Mouse (Mus musculus) T-helper 1 cell (primary cell): ENCODE measurements around the gene Acr.

Source experiments
- in situ Hi-C: fragments of 300-600 bp; cut with MboI, MseI; formaldehyde crosslinking; loops from one replicate; pipeline ENCODE4 v1.15.1; 2025; ENCODE audit warnings: high pct_unique_total_duplicates

The Acr gene

DNA sequence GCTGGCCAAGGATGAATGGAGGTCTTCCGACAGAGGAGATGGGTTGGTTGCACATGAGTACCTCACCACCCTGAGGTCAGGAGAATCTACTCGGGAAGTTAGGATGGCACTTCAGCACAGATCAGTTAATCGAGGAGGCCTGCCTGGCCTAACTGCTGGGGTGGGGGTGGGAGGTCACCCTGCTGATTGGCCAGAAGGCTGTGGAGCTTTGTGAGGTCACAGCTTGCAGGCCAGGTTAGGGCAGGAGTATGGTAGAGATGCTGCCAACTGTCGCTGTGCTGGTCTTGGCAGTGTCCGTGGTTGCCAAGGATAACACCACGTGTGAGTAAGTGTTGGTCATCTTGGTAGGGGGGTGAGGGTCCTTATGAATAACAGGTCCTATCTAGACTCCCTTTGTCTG is at the start of gene Acr:
TSS of gene Acr (plus strand) at position 213 of the 400 bp plus-strand sequence.
- in situ Hi-C loops: no loop called here

DNA sequence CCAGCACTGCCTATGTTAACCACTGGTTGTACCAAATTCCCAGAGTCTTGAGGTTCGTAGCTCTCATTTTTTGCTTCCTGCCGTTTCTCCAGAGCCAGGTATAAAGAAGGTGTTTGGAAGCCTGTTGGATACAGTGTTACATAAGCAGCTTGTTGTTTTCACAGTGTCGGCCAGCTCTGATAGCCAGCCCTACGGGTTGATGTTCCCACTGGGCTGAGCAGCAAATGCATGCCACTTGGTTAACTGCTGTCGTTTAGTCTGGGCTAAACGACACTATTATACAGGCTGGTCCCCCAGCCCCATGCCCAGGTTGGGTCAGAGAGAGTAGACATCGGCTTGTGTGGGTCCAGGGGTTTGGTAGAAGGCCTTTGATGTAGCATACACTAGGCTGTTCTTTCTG is 46.2 kb upstream of the Acr start:
- in situ Hi-C loops: no loop called here

DNA sequence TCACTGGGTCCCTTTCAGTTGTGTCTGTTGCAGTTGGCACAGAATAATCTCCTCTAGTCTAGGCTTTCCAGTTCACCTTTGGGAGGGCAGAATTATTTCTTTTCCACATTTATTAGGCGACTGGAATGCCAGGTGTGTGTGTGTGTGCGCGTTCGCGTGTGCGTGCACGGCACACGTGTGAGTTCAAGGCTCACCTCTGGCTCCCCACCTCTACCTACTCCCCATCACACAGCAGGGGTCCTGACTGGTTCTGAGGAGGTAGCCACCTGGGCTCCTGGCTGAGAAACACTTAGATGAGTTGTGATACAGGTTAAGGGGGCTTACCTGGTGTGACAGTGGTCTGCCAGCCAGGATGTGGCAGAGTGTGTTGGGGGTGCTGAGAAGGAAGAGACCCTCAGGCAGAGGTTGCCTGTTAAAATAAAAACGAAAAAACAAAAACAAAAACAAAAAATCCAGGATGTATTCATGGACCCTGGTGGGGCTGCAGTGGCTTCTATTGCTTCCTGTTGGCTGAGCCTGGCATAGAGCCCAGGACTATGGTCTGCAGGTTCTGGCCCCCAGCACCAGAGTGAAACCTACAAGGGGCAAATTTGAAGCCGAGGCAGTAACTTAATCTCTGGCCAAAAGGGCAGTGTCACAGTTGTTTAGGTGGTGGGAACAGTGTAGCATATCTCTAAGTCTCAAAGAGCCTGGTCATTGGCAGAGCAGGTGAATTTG is 45.4 kb upstream of the Acr start:
- in situ Hi-C loops: no loop called here

DNA sequence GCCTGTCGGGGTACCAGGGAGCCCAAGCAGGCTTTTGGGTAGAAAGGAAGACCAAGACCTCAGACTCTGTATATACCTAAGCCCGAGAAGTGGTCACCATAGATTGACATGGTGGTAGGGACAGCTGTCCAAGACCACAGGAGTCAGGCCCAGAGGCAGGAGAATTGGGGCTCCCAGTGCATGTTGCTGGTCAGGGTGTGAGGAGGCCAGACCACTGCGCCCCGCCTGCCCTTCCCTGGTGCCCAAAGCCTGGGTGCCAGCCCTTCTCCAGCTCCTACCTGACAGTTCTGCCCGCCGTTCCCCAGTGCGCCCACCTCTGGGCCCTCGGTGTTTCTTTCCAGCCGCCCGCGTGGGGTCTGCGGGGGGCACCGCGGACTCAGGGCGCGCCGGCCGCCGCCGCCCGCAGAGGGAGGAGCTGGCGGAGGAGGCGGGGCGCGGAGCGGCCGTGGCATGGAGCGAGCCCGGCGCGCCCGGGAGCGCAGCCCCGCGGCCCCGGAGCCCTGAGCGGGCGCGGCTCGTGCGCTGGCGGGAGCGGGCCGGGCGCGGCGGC is 44.8 kb upstream of the Acr start:
- in situ Hi-C loops: no loop called here

DNA sequence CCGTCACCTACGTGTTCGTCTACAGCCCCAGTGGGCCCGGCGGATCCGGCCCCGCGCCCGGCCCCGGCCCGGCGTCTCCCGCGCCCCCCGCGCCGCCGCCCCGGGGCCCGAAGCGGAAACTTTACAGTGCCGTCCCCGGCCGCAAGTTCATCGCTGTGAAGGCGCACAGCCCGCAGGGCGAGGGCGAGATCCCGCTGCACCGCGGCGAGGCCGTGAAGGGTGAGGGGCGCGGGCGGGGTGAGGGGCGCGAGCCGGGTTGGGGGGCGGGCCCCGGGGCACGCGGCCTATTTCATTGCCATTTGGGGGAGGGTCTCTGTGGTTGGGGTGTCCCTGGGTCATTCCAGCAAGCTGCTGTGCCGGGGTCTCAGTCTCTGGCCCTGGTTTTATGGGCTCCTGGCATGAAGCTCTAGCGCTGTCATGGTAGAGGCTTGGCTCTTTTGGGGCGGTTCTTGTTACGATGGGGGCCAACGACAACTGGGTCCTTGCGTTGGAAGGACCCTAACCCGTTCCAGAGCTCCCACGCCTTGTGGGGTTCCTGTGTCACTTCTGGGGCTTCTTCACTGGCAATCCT is 44.0 kb upstream of the Acr start:
- in situ Hi-C loops: no loop called here

DNA sequence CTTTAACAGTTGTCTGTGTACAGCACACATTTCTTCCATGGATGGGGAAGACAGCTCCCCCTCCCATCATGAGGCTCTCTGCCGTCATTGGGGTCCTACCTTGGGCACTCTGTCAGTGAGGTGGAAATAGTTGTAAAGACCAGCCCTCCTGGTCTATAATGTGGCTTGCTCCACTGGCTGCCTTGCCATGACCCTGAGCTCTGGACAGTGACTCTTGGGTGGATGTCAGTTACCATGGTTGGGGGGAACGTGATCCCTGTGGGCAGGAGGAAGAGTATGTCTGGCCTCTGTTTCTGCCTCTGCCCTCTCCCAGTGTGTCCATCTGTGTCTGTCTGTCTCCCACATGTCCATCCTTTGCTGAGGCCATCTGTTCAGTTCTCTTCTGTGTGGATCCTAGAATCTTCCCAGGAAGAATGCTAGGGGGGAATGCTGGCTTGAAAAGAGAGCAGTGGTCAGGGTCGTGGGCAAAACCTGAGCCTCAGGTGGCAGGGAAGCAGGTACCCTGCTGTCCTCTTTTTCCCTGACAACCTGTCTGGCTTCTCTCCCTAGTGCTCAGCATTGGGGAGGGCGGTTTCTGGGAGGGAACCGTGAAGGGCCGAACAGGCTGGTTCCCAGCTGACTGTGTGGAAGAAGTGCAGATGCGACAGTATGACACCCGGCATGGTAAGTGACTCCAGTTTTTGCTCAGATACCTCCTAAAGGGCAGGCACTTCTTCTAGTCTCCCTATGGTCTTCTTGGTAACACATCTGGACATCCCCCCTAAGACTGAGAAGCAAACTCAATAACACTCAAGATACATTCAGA is 43.3 kb upstream of the Acr start:
- in situ Hi-C loops: no loop called here

DNA sequence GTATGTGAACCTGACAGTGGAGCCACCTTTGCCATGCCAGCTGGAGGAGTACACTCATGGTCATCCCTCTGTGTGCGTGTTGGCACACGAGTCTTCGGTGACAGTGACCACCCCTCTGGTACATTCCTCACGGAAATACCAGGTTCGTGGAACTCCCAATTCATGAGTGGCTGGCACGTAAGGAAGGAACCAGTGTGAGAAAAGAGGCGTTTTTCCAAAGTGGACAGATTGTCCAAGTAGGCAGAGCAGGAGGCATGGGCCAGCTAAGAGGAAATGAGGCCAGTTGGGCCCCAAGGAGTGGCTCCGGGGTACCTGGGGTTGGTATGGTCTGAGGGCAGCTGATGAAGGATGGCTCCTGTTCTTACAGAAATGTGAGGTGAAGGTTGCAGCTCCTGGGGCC is 42.7 kb upstream of the Acr start:
- in situ Hi-C loops: no loop called here

DNA sequence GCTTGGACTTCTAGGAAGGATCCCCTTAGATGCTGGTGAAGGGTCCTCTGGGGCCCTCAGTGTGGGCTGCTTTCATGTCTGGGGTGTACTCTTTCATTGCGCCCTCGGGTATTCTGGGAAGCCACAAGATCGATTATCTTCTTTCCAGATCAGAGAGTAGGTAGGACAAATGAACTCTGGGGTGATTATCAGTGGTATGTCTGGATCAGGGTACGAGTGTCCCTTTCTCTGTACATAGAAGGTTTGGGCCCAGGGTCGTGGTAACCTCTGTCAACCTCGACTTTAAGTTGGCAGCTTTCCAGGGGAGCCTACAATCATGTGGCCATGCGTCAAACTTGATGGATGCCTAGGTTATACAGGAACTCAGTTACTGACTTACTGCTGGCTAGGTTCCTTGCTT is 42.2 kb upstream of the Acr start:
- in situ Hi-C loops: no loop called here

DNA sequence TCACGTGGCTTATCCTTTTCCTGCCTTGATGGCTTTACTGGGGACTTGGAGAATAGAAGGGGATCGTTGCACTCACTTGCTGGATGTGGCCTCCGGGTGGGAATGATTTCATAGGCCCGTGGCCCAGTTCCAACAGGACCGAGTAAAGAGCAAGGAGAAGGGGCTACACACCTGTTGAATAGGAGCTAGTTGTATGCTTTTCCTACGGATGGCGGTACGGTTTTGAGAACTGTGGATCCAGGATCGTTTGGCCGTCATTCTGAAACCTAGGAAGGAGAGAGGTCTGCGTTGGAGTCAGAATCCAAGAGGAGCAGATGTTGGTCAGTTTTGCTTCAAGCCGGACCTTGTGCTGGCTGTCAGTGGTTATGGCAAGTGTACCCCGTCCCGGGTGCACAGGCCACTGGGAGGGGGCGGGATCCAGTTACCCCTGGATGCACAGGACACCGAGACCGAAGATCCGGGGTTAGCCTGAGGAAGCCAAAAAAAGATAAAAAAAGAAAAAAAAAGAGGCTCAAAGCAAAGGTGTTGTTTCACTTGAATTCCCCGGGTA is 41.3 kb upstream of the Acr start:
- in situ Hi-C loops: no loop called here

DNA sequence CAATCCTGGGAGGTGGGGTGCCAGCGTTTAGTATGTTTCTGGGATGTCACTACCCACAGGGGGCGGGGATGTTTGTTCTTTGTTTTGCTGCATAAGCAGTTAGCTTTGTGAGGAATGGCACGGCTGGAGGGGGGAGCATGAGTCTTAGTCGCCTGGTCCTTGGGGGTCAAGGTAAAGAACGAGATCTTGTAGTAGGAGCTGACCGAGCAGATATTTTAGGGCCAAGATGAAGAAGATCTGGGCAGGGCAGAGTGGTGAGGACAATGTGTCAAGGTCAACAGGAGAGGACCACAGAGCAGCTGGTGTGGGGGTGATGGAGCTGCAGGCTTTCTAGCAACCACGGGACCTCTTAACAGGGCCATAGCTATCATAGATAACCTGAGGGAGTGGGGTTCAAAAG is 40.7 kb upstream of the Acr start:
- in situ Hi-C loops: no loop called here

DNA sequence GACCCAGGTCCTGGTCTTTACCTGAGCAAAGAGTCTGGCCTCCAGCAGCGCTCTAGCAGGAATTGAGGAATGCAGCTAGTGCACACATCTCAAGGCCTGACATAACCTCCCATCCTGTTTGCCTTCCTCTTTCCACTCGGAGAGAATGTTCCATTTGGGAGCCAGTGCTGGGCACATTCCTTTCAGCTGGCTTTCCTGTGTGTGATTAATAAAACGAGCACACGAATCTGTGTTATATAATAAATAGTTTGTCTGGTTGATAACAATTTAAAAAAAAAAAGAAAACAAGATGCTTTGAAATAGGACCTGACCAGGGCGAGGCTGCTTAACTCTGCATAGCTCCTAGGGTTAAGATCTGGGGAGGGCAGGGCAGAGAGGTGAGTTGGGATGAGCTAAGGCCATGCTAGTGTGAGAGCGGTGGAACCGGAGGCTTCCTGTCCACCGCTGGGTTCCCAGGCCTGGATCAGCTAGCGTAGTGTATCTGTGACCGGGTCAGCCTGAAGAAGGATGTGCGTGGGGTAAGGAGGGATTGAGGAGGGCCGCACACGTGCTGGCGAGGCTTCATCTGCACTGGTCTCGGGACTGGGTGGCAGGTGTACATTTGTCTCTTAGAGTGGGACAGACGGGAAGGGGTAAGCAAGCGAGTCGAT is 39.8 kb upstream of the Acr start:
- in situ Hi-C loops: no loop called here

DNA sequence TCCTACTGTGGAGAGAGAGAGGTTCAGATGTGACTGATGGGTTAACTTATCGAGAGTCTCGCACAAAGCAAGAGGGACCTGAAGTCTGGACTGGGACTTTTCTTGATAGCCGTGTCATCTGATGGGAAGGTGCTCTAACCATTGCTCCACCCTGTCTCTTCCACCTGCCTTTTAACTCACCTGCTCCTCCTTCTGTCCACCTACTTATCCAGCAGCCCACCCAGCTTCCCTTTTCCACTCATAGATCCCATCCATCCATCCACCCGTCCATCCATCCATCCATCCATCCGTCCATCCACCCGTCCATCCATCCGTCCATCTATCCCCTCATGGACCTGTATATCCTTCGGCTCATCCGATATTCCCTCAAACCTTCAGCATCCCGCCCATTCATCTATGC is 39.2 kb upstream of the Acr start:
- in situ Hi-C loops: no loop called here

DNA sequence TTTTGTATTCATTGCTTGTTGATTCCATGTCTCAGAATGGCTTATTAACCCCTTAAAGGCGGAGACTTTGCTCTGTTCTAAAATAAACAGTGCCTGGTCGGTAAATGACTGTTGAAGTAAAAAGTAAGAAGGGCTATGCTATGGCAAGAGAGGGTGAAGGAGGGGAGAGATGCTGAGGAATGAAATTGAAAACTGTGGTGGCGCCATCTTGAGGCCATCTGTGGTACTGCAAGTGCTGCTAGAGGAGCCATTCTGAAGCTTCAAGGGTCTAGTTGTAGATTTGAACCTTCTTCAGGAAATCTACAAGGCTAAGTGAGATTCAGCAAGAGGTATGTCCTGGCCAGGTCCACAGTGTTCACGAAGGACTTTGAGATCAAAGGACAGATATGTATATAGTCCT is 37.8 kb upstream of the Acr start:
- in situ Hi-C loops: no loop called here

DNA sequence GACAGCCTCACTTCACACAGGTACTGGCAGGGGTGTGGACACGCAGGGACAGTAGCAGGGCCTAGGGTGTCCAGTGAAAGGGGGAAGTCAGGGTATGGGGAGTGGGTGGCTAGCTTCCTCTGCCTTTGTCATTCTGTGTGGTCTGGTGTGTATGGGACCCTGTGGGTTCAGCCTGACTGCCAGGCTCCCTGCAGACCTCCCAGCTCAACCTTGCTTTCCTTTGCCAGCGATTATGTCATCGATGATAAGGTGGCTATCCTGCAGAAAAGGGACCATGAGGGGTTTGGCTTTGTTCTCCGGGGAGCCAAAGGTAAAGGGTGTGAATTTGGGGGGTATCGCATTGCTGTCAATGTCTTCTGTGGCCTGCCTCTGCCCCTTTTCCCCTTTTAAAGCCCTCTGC is 36.7 kb upstream of the Acr start:
- in situ Hi-C loops: no loop called here

DNA sequence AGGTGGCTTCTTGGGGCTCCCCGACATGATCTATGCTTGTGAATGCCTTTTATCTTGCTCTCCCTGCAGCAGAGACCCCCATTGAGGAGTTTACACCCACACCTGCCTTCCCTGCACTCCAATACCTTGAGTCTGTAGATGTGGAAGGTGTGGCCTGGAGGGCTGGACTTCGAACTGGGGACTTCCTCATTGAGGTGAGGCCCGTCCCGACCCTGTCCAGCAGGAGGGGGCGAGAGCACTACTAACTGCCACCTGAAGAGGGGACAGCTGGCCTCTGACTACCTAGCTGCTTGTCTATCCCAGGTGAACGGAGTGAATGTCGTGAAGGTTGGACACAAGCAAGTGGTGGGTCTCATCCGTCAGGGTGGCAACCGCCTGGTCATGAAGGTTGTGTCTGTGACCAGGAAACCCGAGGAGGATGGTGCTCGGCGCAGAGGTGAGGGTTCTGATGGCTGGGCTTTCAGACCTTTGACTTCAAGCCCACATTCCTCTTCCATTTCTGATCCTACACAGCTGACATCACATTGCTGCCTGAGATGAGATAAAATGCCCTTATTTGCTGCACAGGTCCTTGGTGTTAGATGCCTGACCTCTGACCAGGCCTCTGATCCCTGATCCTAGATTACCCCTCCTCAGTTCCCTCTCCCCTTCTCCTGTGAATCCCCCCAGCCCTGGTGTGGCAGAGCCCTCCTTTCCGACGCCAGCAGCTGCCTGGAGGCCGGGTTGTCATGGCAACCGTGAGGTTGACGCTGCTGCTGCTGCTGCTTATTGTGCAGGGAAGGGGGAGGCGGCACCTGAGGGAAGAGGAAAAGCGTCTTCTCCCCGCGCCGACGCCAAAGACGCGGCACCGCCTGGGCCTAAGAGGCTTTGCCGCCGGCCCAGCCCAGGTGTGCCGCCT is 35.9 kb upstream of the Acr start:
- in situ Hi-C loops: no loop called here

DNA sequence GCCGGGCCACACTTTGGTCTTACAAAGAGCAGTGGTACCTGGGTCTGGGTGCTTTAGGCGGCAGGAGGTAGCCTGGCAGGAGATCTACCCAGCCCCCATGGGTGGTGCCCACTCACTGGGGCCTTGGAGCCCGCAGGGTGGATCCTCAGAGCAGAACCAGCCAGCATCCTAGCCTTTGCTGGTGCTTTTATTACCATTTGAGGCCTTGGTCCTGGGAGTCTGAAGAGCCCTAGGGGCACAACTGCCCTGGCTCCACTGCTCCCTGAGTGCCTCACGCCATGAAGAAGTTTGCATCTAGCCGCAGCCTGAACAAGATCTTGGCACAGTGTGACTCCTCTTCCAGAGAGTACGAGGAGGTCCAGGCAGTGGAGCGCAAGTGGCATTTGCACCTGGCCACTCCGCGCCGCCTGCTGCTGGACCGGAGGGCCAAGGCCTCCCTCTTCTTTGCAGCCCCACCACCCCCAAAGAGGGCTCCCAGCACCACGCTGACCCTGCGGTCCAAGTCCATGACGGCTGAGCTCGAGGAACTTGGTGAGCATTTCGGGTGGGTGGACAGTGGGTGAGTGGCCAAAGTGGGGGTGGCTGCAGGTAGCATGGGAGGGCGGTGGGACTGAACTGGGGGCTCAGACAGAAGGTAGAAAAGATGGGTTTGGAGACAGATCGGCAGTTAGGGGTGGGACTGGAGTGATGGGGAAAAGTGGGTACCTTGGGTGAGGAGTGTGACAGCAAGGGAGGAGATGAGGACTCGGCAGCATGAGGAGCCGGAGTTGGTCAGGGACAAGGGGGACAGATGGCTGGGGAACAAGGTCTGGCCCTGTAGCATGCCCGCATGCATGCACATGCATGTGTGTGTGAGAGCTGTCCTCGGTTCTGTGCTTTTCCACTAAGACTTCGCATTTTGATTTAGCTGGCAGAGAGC is 34.9 kb upstream of the Acr start:
- in situ Hi-C loops: no loop called here

DNA sequence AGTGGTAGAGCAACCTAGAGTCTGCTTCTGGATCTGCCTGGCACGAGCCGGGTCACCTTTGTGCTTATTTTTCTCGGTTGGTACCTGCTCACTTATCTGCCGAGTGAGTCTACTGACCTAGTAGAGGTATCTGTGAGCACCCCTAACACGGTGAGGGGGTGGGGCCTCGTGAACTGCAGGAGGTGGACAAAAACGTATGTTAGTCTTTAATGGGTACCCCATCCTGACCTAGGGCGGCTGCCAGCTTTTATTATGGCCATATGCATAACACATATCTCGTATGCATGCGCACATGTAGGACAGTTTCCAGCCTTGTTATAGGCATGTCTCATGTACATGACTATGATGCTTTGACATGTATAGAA is 34.3 kb upstream of the Acr start:
- in situ Hi-C loops: no loop called here

DNA sequence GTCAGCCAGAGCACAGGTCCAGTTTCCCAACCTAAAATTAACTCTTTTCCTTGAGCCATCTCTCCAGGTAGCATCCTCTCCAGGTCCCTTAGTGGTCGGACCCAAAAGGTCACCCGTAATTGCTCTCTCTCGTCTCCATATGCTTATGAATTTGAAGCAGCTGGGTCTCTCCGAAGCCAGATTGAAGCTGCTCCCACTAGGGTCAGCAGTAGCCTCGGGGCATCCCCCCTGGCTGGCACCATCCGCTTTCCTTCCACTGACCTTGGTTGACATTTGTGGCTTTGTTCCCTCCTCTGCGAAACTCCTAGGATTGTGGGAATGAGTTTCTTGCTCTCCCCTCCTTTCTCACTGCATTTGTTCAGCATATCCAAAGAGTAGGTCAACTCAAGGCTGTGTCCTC is 24.0 kb upstream of the Acr start:
- in situ Hi-C loops: loop anchor here (10.0 kb wide), 1 partner anchor 1019 kb away; no protein-coding TSS in a partner anchor

DNA sequence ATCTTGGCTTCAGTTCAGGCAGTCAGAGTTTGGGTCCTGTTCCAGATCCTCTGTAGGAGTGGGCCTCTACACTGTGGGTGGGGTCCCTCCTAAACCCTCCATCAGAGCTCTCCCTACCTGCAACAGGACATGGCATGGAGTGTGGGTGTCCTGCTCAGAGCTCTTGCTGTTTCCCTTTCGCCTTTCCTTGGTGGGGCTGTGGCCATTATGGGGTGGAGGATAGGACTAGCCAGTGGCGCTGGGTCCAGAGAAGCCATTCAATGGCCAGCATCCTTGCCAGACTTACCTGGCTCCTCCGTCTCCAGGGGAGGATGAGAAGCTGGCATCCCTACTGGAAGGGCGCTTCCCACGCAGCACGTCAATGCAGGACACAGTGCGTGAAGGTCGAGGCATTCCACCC is 20.8 kb upstream of the Acr start:
- in situ Hi-C loops: loop anchor here (10.0 kb wide), 1 partner anchor 1023 kb away; no protein-coding TSS in a partner anchor
